Mouse (Mus musculus) left cerebral cortex, postnatal 4 days (tissue): ENCODE results near the gene Vmp1. TPM values are rescaled to one million over a fixed set of nuclear protein-coding genes. Genes with fewer than 3 reads are reported as not detected.

ENCODE experiments used
- DNase-seq: peaks from one replicate; pipeline ENCODE4 v3.0.0-alpha.2; 2022
- intact Hi-C: fragments of 180-260 bp; cut with DNase I; formaldehyde crosslinking; loops from one replicate; pipeline ENCODE4 v1.15.1; 2025
- total RNA-seq, 2 experiments: library from RNA; stranded (reverse); gene quantifications; 2 replicates each; pipeline ENCODE4 v1.2.3; 2021

Gene Vmp1
- total RNA-seq, 2 experiments from 2014 or later: 103 to 113 TPM

- intact Hi-C loops: no loop called here
- no peak for DNase-seq
These were observed 41.9 kb downstream of the Vmp1 start for GRCm38 (mm10) chr11:86641714-86642113.

- DNase-seq: no peak
- intact Hi-C loops: no loop called here
These were observed 45.9 kb downstream of the Vmp1 start for GRCm38 (mm10) chr11:86637697-86638096.

GRCm38 (mm10) chr11:86634396-86634795 is 49.2 kb downstream of the Vmp1 start:
- intact Hi-C loops: no loop called here
- no peak for DNase-seq

GRCm38 (mm10) chr11:86629941-86630340 is 53.7 kb downstream of the Vmp1 start:
- DNase-seq: no peak
- intact Hi-C loops: no loop called here

GRCm38 (mm10) chr11:86629445-86629844 is 54.2 kb downstream of the Vmp1 start:
- intact Hi-C loops: no loop called here
- no peak for DNase-seq

- intact Hi-C loops: no loop called here
- DNase-seq: no peak
These were observed 55.2 kb downstream of the Vmp1 start for GRCm38 (mm10) chr11:86628448-86628847.

GRCm38 (mm10) chr11:86627649-86628048 is 56.0 kb downstream of the Vmp1 start:
- DNase-seq: no peak
- intact Hi-C loops: no loop called here

GRCm38 (mm10) chr11:86626714-86627113 is 56.9 kb downstream of the Vmp1 start:
- intact Hi-C loops: no loop called here
- no peak for DNase-seq

- intact Hi-C loops: no loop called here
- no peak for DNase-seq
These were observed 59.2 kb downstream of the Vmp1 start for GRCm38 (mm10) chr11:86624237-86624941.

- intact Hi-C loops: no loop called here
- DNase-seq: no peak
These were observed 60.1 kb downstream of the Vmp1 start for GRCm38 (mm10) chr11:86623402-86624010.

GRCm38 (mm10) chr11:86622191-86622912 is 61.3 kb downstream of the Vmp1 start:
- intact Hi-C loops: no loop called here
- no peak for DNase-seq

GRCm38 (mm10) chr11:86621139-86621538 is 62.5 kb downstream of the Vmp1 start:
- intact Hi-C loops: no loop called here
- peak; percentile 2 for DNase-seq

GRCm38 (mm10) chr11:86618548-86619335 is 64.9 kb downstream of the Vmp1 start:
- intact Hi-C loops: no loop called here
- DNase-seq: no peak

GRCm38 (mm10) chr11:86614607-86615006 is 69.0 kb downstream of the Vmp1 start:
- DNase-seq: no peak
- intact Hi-C loops: no loop called here

- DNase-seq: no peak
- intact Hi-C loops: no loop called here
These were observed 69.5 kb downstream of the Vmp1 start for GRCm38 (mm10) chr11:86614056-86614530.

GRCm38 (mm10) chr11:86611991-86612390 is 71.6 kb downstream of the Vmp1 start:
- intact Hi-C loops: no loop called here
- no peak for DNase-seq

- DNase-seq: no peak
- intact Hi-C loops: no loop called here
These were observed 73.4 kb downstream of the Vmp1 start for GRCm38 (mm10) chr11:86610239-86610638.

- DNase-seq: no peak
- intact Hi-C loops: no loop called here
These were observed 75.8 kb downstream of the Vmp1 start for GRCm38 (mm10) chr11:86607808-86608350.

- intact Hi-C loops: no loop called here
- DNase-seq: no peak
These were observed 76.9 kb downstream of the Vmp1 start for GRCm38 (mm10) chr11:86606621-86607339.
